Mouse (Mus musculus) small intestine, adult 2 months (tissue): ENCODE data around the gene Kif23. TPM values are rescaled to one million over a fixed set of nuclear protein-coding genes. Genes with fewer than 3 reads are reported as not detected.

Source experiments
- H3K27ac ChIP-seq: fragments of 200-500 bp; 2 replicates; pipeline ENCODE4 v1.5.1; 2012; ENCODE audit warnings: low read depth, low read length, control low read depth, inconsistent platforms; ENCODE audit not compliant: insufficient read depth
- H3K27me3 ChIP-seq: fragments of 200-500 bp; 2 replicates; pipeline ENCODE4 v1.6.1; 2012; ENCODE audit warnings: mild to moderate bottlenecking, moderate library complexity, low read length, inconsistent platforms; ENCODE audit not compliant: control insufficient read depth, insufficient read depth
- H3K36me3 ChIP-seq: fragments of 200-500 bp; 2 replicates; pipeline ENCODE4 v1.6.1; 2012; ENCODE audit warnings: mild to moderate bottlenecking, low read length, control low read depth, inconsistent platforms; ENCODE audit not compliant: control insufficient read depth, insufficient read depth
- H3K4me1 ChIP-seq: fragments of 200-500 bp; 2 replicates; pipeline ENCODE4 v1.6.1; 2012; ENCODE audit warnings: low read length, inconsistent platforms, mixed read lengths; ENCODE audit not compliant: control insufficient read depth, insufficient read depth, insufficient read length
- H3K4me3 ChIP-seq: fragments of 200-500 bp; 2 replicates; pipeline ENCODE4 v1.5.1; 2012; ENCODE audit warnings: low read depth, mild to moderate bottlenecking, control low read depth, inconsistent platforms, low read length, moderate library complexity
- CTCF ChIP-seq: fragments of 200-500 bp; IDR thresholded peaks from 2 replicates; pipeline ENCODE4 v1.5.1; 2012; ENCODE audit warnings: low read depth, mild to moderate bottlenecking, control low read depth, inconsistent platforms, low read length, moderate library complexity, mixed read lengths; ENCODE audit not compliant: insufficient replicate concordance, insufficient read length; ENCODE audit errors: extremely low read depth
- POLR2A ChIP-seq: fragments of 200-500 bp; IDR thresholded peaks from 2 replicates; pipeline ENCODE4 v1.6.1; 2012; ENCODE audit warnings: low read depth, mild to moderate bottlenecking, control low read depth, inconsistent platforms, low read length, moderate library complexity
- WGBS: fragments of 180-500 bp; shearing (Covaris S2); methylation state at CpG from one replicate; pipeline ENCODE4 v1.1.7; 2018; 5-methylcytosine and 5-hydroxymethylcytosine counted together
- polyA plus RNA-seq: library from polyadenylated mRNA; depleted of rRNA; stranded (reverse); fragments of >200 nt; gene quantifications from 2 replicates; pipeline ENCODE4 v1.2.3, GENCODE M21; 2012

Gene Kif23
- polyA plus RNA-seq, 1 experiment: 6.5 TPM

DNA sequence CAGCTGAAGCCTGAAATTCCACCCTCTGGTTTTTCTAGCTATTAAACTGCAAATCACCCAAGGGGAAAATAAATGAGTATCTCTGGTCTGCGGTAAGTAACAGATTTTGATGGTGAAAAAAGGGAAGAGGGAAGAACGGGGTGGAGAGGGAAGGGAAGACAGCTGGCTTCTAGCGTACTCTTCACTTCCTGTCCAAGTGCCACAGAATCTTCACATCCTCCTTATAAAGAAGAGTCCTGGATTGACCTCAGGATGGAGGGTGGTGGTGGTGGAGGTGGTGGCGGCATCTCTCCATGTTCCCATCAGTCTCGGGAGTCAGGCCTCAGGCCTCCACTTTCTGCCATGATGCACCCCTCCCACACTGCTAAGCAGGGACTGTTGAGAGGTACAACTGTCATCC lies 35.3 kb upstream of the Kif23 start:
- Histone ChIP-seq H3K27me3 (no peaks in the 10 kb centered on the region), H3K27ac (no peak overlapping the region), H3K36me3 (no peaks in the 10 kb centered on the region), H3K4me3 (no peak overlapping the region), H3K4me1 (peaks cover 2% of the 10 kb centered on the region)
- WGBS: 79% methylated on average over 5 of the region's 5 CpGs
- TF ChIP-seq CTCF: no peak
- no peak for TF ChIP-seq POLR2A

DNA sequence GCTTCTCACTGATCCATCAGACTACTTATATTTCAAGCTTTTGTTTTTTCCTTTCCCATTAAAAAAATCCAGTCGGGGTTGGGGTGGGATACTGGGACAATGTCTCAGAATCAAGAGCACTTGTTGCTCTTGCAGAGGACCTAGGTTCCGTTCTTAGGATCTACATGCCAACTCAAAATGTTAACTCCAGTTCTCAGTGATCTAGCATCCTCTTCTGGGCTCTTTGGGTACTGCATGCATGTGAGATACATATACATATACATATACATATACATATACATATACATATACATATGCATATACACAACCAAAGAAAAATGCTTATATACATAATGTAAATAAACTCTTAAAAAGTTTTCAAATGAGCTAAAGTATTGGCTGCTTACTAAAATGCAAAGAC lies 33.4 kb upstream of the Kif23 start:
- H3K27ac ChIP-seq: no peak overlapping the region
- peaks cover 1% of the 10 kb centered on the region for H3K4me1 ChIP-seq
- no peaks in the 10 kb centered on the region for H3K36me3 ChIP-seq
- no peaks in the 10 kb centered on the region for H3K27me3 ChIP-seq
- H3K4me3 ChIP-seq: no peak overlapping the region
- TF ChIP-seq POLR2A: no peak
- no peak for TF ChIP-seq CTCF
- 82% methylated on average over 2 of the region's 2 CpGs for WGBS

DNA sequence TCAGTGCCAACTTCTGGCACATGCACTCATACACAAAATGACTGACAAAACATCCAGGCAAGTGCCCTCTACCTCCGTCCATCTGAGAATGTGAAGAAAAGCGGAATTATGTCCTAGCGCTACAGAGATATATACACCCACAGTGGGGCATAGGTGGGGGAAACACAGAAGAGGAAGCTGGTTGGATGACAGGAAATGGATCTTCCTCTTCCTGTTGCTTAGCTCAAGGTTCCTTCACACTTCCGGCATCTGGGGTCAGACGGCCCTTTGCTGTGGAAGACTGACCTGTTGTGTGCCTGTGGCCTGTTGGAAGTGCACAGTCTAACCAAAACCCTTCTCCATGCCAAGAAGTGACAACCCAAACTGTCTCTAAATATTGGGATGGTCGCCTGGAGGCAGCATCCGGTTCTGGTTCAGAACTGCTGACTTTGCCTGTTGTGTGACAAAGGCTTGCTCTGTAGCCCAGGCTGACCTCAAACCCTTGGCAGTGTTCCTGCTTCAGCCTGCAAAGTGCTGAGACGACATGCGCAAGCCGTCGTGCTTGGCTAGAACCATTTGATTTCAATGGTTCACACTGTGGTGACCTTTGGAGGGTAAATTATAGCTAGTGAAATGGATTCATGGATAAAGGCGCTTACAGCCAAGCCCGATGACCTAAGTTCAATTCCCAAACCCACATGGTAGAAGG lies 30.8 kb upstream of the Kif23 start:
- Histone ChIP-seq H3K4me1 (no peaks in the 10 kb centered on the region), H3K27ac (no peak overlapping the region)
- 82% methylated on average over 13 of the region's 13 CpGs for WGBS

DNA sequence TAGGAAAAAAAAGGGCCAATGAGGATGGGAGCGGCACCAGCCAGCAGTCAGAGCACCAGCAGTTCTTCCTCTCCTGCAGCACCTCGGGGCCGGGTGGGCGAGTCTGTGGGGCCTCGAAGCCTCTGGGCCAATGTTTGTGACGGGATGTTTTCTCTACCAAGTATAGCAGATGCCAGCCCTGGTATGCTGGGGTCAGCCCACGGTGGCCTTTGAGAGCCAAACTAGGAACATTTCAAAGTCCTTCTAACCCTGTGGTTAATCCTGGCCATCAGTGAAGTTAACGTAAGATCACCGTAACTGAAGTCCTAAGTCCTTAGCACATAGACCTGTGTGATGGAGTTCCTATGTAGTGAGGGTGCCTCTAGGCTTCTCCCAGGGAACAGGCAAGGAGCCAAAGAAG lies 25.5 kb upstream of the Kif23 start:
- no peak for TF ChIP-seq POLR2A
- no peak for TF ChIP-seq CTCF
- 72% methylated on average over 9 of the region's 9 CpGs for WGBS
- Histone ChIP-seq H3K27ac (no peak overlapping the region), H3K36me3 (no peaks in the 10 kb centered on the region), H3K4me1 (no peaks in the 10 kb centered on the region), H3K4me3 (no peak overlapping the region), H3K27me3 (no peaks in the 10 kb centered on the region)

More for the DNA sequence above, 30.8 kb upstream of the Kif23 start:
- Histone ChIP-seq H3K36me3 (no peaks in the 10 kb centered on the region), H3K4me3 (no peak overlapping the region), H3K27me3 (no peaks in the 10 kb centered on the region)
- TF ChIP-seq CTCF (no peak), POLR2A (no peak)

DNA sequence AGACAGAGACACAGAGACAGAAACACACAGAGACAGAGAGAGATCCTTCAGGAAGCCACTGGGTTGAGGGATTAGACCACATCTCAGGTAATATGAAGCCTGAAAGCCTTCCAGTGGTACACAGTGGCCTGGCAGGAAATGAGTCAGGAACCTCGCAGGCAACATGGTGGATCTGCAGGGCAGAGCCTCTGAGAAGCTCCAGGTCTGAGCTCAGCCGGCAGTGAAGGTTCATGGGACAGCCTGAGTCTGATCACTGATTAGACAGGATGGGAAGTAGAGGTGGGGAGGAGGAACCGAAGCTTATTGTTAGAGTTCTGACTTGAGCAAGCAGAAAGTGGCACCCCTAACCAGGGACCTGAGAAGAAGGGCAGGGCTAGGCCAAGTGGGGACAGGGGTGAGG lies 24.5 kb upstream of the Kif23 start:
- TF ChIP-seq POLR2A (no peak), CTCF (no peak)
- Histone ChIP-seq H3K4me1 (no peaks in the 10 kb centered on the region), H3K27ac (no peak overlapping the region), H3K27me3 (no peaks in the 10 kb centered on the region), H3K36me3 (no peaks in the 10 kb centered on the region), H3K4me3 (no peak overlapping the region)
- 59% methylated on average over 3 of the region's 3 CpGs for WGBS

DNA sequence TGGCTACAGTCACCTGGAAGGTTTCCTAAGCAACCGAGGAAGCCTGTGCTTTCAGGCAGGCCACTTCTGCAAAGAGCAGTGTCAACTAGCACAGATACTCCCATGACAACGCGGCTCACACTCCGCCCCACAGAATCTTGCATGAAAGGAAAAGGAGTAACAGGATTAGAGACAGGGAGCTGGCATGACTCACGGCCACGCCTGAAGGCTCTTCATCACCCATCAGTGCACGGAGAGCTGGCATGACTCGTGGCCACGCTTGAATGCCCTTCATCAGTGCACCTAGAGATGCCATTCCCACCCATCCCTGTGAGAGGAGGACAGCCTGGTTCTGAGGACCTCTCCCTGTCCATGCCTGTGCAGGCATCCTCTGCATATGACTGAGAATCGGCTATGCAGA lies 20.8 kb upstream of the Kif23 start:
- no peaks in the 10 kb centered on the region for H3K36me3 ChIP-seq
- H3K27me3 ChIP-seq: no peaks in the 10 kb centered on the region
- 71% methylated on average over 10 of the region's 10 CpGs for WGBS
- H3K27ac ChIP-seq: no peak overlapping the region
- TF ChIP-seq CTCF (no peak), POLR2A (no peak)
- no peak overlapping the region for H3K4me3 ChIP-seq
- H3K4me1 ChIP-seq: no peaks in the 10 kb centered on the region

DNA sequence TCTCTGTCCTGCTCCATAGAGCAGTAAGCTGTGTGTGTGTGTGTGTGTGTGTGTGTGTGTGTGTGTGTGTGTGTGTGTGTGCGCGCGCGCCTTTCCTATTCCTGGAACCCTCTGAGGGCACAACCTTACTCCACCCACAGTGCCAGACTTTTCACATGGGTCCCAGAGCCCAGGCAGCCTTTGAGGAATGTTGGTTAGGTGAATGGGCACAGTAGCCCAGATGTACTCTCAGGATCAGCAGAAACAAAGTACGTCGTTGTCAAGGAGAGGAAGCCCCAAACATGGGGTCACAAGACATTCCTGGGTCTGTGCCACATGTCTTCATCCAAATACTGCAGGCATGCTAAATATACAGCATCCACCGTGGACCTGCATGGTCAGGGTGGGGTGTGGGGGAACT lies 19.4 kb upstream of the Kif23 start:
- H3K4me1 ChIP-seq: peaks cover 2% of the 10 kb centered on the region; the same call in 1 of the 2 replicates
- TF ChIP-seq CTCF (no peak), POLR2A (no peak)
- 86% methylated on average over 7 of the region's 7 CpGs for WGBS
- no peak overlapping the region for H3K4me3 ChIP-seq
- no peaks in the 10 kb centered on the region for H3K36me3 ChIP-seq
- H3K27ac ChIP-seq: no peak overlapping the region
- no peaks in the 10 kb centered on the region for H3K27me3 ChIP-seq
